Mouse (Mus musculus) stomach, embryonic 16.5 days (tissue): ENCODE results near the gene Gas8. TPM values are rescaled to one million over a fixed set of nuclear protein-coding genes. Genes with fewer than 3 reads are reported as not detected.

Source experiments
- ATAC-seq: fragments of 200-750 bp; cut with Nextera tagmentation; 2 replicates; pipeline ENCODE4 v1.8.0; 2017; ENCODE audit warnings: moderate number of reproducible peaks, moderate TSS enrichment; ENCODE audit not compliant: insufficient read depth, low FRiP score
- H3K27ac ChIP-seq: fragments of 300-500 bp; sonication (generic); 2 replicates; pipeline ENCODE4 v1.5.1; 2014; ENCODE audit warnings: low read length
- H3K27me3 ChIP-seq: fragments of 300-500 bp; sonication (generic); 2 replicates; pipeline ENCODE4 v1.6.1; 2014; ENCODE audit warnings: low read length, control low read depth, mixed read lengths; ENCODE audit not compliant: control insufficient read depth, insufficient read depth
- H3K36me3 ChIP-seq: fragments of 300-500 bp; sonication (generic); 2 replicates; pipeline ENCODE4 v1.6.1; 2014; ENCODE audit warnings: low read length; ENCODE audit not compliant: control insufficient read depth, insufficient read depth
- H3K4me1 ChIP-seq: fragments of 300-500 bp; sonication (generic); 2 replicates; pipeline ENCODE4 v1.6.1; 2014; ENCODE audit warnings: low read length, control low read depth, mixed read lengths; ENCODE audit not compliant: control insufficient read depth, insufficient read depth
- H3K4me2 ChIP-seq: fragments of 300-500 bp; sonication (generic); 2 replicates; pipeline ENCODE4 v1.6.1; 2014; ENCODE audit warnings: low read depth, low read length, mixed read lengths
- H3K4me3 ChIP-seq: fragments of 300-500 bp; sonication (generic); replicated peaks from 2 replicates; pipeline ENCODE4 v1.5.1; 2014; ENCODE audit warnings: mild to moderate bottlenecking, low read length
- H3K9ac ChIP-seq: fragments of 300-500 bp; sonication (generic); 2 replicates; pipeline ENCODE4 v1.6.1; 2014; ENCODE audit warnings: low read length
- H3K9me3 ChIP-seq: fragments of 300-500 bp; sonication (generic); replicated peaks from 2 replicates; pipeline ENCODE4 v1.6.1; 2016; ENCODE audit warnings: low read length, control low read depth; ENCODE audit not compliant: control insufficient read depth
- WGBS: fragments of 180-500 bp; shearing (Covaris S2); extraction: QIAGEN DNeasy Blood & Tissue Kit; methylation state at CpG from one replicate; pipeline ENCODE4 v1.1.7; 2014; 5-methylcytosine and 5-hydroxymethylcytosine counted together
- polyA plus RNA-seq: library from polyadenylated mRNA; unstranded; fragments of >200 nt; fragmentation: Nextera tagmentation; extraction: Ambion mirVana; gene quantifications from 2 replicates; pipeline ENCODE4 v1.2.1, GENCODE M21; 2015

Gas8 gene
- polyA plus RNA-seq, 1 experiment from 2014 or later, result 24.7 TPM

- Histone ChIP-seq H3K27me3 (no peaks in the 10 kb centered on the region), H3K9me3 (no peaks in the 10 kb centered on the region), H3K4me1 (no peaks in the 10 kb centered on the region), H3K27ac (no peak overlapping the region), H3K4me2 (no peak overlapping the region), H3K9ac (no peak overlapping the region), H3K36me3 (peaks cover 23% of the 10 kb centered on the region; the same call in 1 of the 2 replicates), H3K4me3 (no peak overlapping the region)
- WGBS, result 93% methylated on average over 9 of the region's 9 CpGs
- ATAC-seq, result no peak
Measured at GRCm38 (mm10) chr8:123492898-123493297, 25.7 kb upstream of the Gas8 start.

GRCm38 (mm10) chr8:123497699-123498098 lies 20.9 kb upstream of the Gas8 start:
- Histone ChIP-seq H3K4me1 (no peaks in the 10 kb centered on the region), H3K27me3 (no peaks in the 10 kb centered on the region), H3K36me3 (peaks cover 23% of the 10 kb centered on the region), H3K27ac (no peak overlapping the region), H3K9ac (no peak overlapping the region), H3K4me2 (no peak overlapping the region), H3K4me3 (no peak overlapping the region), H3K9me3 (no peaks in the 10 kb centered on the region)
- no peak for ATAC-seq
- 78% methylated on average over 4 of the region's 4 CpGs for WGBS

- H3K4me3 ChIP-seq, result no peak overlapping the region
- peaks cover 36% of the 10 kb centered on the region for H3K36me3 ChIP-seq
- no peaks in the 10 kb centered on the region for H3K27me3 ChIP-seq
- H3K4me1 ChIP-seq, result no peaks in the 10 kb centered on the region
- no peak for ATAC-seq
- H3K4me2 ChIP-seq, result no peak overlapping the region
- H3K27ac ChIP-seq, result no peak overlapping the region
- no peaks in the 10 kb centered on the region for H3K9me3 ChIP-seq
- WGBS, result 87% methylated on average over 11 of the region's 11 CpGs
- no peak overlapping the region for H3K9ac ChIP-seq
Measured at GRCm38 (mm10) chr8:123498963-123499362, 19.7 kb upstream of the Gas8 start.

- H3K36me3 ChIP-seq, result peaks cover 39% of the 10 kb centered on the region
- no peaks in the 10 kb centered on the region for H3K9me3 ChIP-seq
- H3K9ac ChIP-seq, result no peak overlapping the region
- 93% methylated on average over 11 of the region's 11 CpGs for WGBS
- no peak for ATAC-seq
- H3K4me1 ChIP-seq, result no peaks in the 10 kb centered on the region
- H3K27ac ChIP-seq, result no peak overlapping the region
- H3K27me3 ChIP-seq, result no peaks in the 10 kb centered on the region
- no peak overlapping the region for H3K4me3 ChIP-seq
- no peak overlapping the region for H3K4me2 ChIP-seq
Measured at GRCm38 (mm10) chr8:123499556-123499955, 19.1 kb upstream of the Gas8 start.

- Histone ChIP-seq H3K4me3 (no peak overlapping the region), H3K27me3 (no peaks in the 10 kb centered on the region), H3K4me2 (no peak overlapping the region), H3K9me3 (no peaks in the 10 kb centered on the region), H3K4me1 (no peaks in the 10 kb centered on the region), H3K27ac (no peak overlapping the region), H3K9ac (no peak overlapping the region), H3K36me3 (peaks cover 39% of the 10 kb centered on the region)
- WGBS, result 86% methylated on average over 5 of the region's 5 CpGs
- no peak for ATAC-seq
Measured at GRCm38 (mm10) chr8:123502192-123502591, 16.4 kb upstream of the Gas8 start.

- Histone ChIP-seq H3K27me3 (no peaks in the 10 kb centered on the region), H3K4me2 (no peak overlapping the region), H3K4me3 (no peak overlapping the region), H3K9me3 (no peaks in the 10 kb centered on the region), H3K4me1 (no peaks in the 10 kb centered on the region), H3K9ac (no peak overlapping the region), H3K27ac (no peak overlapping the region), H3K36me3 (peaks cover 33% of the 10 kb centered on the region)
- 97% methylated on average over 6 of the region's 6 CpGs for WGBS
- no peak for ATAC-seq
Measured at GRCm38 (mm10) chr8:123503801-123504467, 14.7 kb upstream of the Gas8 start.

GRCm38 (mm10) chr8:123504591-123505195 lies 13.9 kb upstream of the Gas8 start:
- no peak overlapping the region for H3K9ac ChIP-seq
- H3K27ac ChIP-seq, result no peak overlapping the region
- peaks cover 27% of the 10 kb centered on the region for H3K36me3 ChIP-seq
- H3K4me1 ChIP-seq, result no peaks in the 10 kb centered on the region
- H3K9me3 ChIP-seq, result no peaks in the 10 kb centered on the region
- H3K27me3 ChIP-seq, result no peaks in the 10 kb centered on the region
- no peak for ATAC-seq
- no peak overlapping the region for H3K4me3 ChIP-seq
- WGBS, result 87% methylated on average over 9 of the region's 9 CpGs
- H3K4me2 ChIP-seq, result no peak overlapping the region

- Histone ChIP-seq H3K36me3 (peaks cover 24% of the 10 kb centered on the region), H3K9ac (no peak overlapping the region), H3K4me2 (no peak overlapping the region), H3K4me1 (no peaks in the 10 kb centered on the region), H3K27ac (no peak overlapping the region), H3K27me3 (no peaks in the 10 kb centered on the region), H3K9me3 (no peaks in the 10 kb centered on the region), H3K4me3 (no peak overlapping the region)
- no peak for ATAC-seq
- 78% methylated on average over 4 of the region's 4 CpGs for WGBS
Measured at GRCm38 (mm10) chr8:123505267-123505666, 13.4 kb upstream of the Gas8 start.

GRCm38 (mm10) chr8:123505695-123506094 lies 12.9 kb upstream of the Gas8 start:
- ATAC-seq, result no peak
- 80% methylated on average over 9 of the region's 9 CpGs for WGBS
- H3K36me3 ChIP-seq, result peaks cover 24% of the 10 kb centered on the region

More at GRCm38 (mm10) chr8:123505695-123506094, 12.9 kb upstream of the Gas8 start:
- Histone ChIP-seq H3K4me1 (no peaks in the 10 kb centered on the region), H3K4me3 (no peak overlapping the region), H3K9me3 (no peaks in the 10 kb centered on the region), H3K27me3 (no peaks in the 10 kb centered on the region), H3K9ac (no peak overlapping the region), H3K27ac (no peak overlapping the region), H3K4me2 (no peak overlapping the region)
